Mouse (Mus musculus): ENCODE measurements at regions not wholly inside any gene's neighbourhood (a gene's known extent, or its start where the extent isn't known, plus 50 kb on each side); places are given as distances from the start of the nearest gene placed in this dataset.

- no peak overlapping the region for H3K27ac ChIP-seq (ENCODE audit: low read length)
- 62% methylated on average over 5 of the region's 5 CpGs for WGBS
- no peak overlapping the region for H3K4me2 ChIP-seq (ENCODE audit: low read depth, low read length)
- H3K4me3 ChIP-seq (replicated peaks; ENCODE audit: low read length): no peak overlapping the region
- H3K27me3 ChIP-seq (ENCODE audit: control insufficient read depth, insufficient read depth, low read length): no peaks in the 10 kb centered on the region
- no peaks in the 10 kb centered on the region for H3K36me3 ChIP-seq (ENCODE audit: control insufficient read depth, insufficient read depth, low read length)
- ATAC-seq (ENCODE audit: insufficient read depth, low FRiP score): peak; percentile 44; the same call in 1 of the 2 replicates
- H3K4me1 ChIP-seq (ENCODE audit: control insufficient read depth, insufficient read depth, low read length): 0 out of 2 replicates have a peak, but pooled peaks cover 3% of the 10 kb centered on the region
- H3K9ac ChIP-seq (ENCODE audit: low read length): no peak overlapping the region
- H3K9me3 ChIP-seq (replicated peaks; ENCODE audit: control insufficient read depth, low read length): no peaks in the 10 kb centered on the region
These were observed 152.1 kb downstream of the En1 start for GRCm38 (mm10) chr1:120754337-120754736.

DNA sequence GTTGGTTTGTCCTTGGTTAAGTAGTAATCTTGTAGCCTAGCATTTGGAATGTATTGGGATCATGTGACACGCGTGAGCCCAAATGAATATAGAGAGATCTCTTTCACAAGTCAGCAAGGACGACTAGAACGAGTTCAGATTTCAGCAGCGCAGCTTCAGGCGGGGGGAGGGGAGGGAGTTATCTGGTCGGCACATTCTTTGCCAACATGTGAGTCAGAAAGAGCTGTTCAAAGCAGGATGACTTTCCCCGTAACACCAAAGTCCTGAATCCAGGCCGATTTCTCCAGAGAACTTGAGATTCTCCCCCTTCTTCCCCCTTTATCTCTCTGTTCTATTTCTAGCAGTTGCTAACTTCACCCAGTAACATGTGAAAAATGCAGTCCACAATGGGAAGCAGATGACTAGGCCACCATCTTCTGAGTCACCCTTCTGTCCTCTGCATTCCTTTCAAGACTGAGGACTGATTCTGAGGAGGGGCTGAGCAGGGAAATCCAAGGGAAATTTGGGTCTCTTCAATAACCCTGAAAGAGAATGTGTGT is 155.1 kb downstream of the En1 start:
- Histone ChIP-seq H3K36me3 (ENCODE audit: control insufficient read depth, insufficient read depth, low read length) (no peaks in the 10 kb centered on the region), H3K27me3 (ENCODE audit: control insufficient read depth, insufficient read depth, low read length) (no peaks in the 10 kb centered on the region), H3K4me2 (ENCODE audit: low read depth, low read length) (no peak overlapping the region), H3K9ac (ENCODE audit: low read length) (no peak overlapping the region), H3K4me3 (replicated peaks; ENCODE audit: low read length) (no peak overlapping the region), H3K9me3 (replicated peaks; ENCODE audit: control insufficient read depth, low read length) (no peaks in the 10 kb centered on the region), H3K4me1 (ENCODE audit: control insufficient read depth, insufficient read depth, low read length) (0 out of 2 replicates have a peak, but pooled peaks cover 3% of the 10 kb centered on the region), H3K27ac (ENCODE audit: low read length) (no peak overlapping the region)
- no peak; the same call in 1 of the 2 replicates for ATAC-seq (ENCODE audit: insufficient read depth, low FRiP score)
- WGBS: 49% methylated on average over 9 of the region's 9 CpGs

- Histone ChIP-seq H3K9me3 (replicated peaks; ENCODE audit: control insufficient read depth, low read length) (no peaks in the 10 kb centered on the region), H3K9ac (ENCODE audit: low read length) (no peak overlapping the region), H3K27me3 (ENCODE audit: control insufficient read depth, insufficient read depth, low read length) (no peaks in the 10 kb centered on the region), H3K4me2 (ENCODE audit: low read depth, low read length) (no peak overlapping the region), H3K36me3 (ENCODE audit: control insufficient read depth, insufficient read depth, low read length) (no peaks in the 10 kb centered on the region), H3K4me3 (replicated peaks; ENCODE audit: low read length) (no peak overlapping the region), H3K4me1 (ENCODE audit: control insufficient read depth, insufficient read depth, low read length) (0 out of 2 replicates have a peak, but pooled peaks cover 3% of the 10 kb centered on the region), H3K27ac (ENCODE audit: low read length) (no peak overlapping the region)
- WGBS: 73% methylated on average over 7 of the region's 7 CpGs
- no peak for ATAC-seq (ENCODE audit: insufficient read depth, low FRiP score)
These were observed 156.0 kb downstream of the En1 start for GRCm38 (mm10) chr1:120758172-120758571.

DNA sequence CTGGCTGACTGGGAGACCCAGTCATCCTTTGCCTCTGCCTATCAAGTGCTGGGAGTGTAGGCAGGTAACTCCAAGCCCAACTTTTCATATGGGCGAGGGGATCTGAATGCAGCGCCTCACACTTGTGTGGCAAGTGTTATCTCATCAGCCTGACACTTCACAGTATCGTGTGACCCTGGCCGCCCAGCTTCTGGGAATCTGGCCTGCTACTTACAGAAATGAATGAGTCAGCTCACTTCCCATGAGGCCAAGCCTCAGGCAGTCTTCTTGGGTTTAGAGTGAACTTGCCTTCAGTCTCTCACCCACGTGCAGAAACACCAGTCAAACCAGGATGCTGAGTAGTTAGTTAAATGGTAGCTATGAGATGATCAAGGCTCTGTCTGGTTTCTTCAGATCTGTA is 156.5 kb downstream of the En1 start:
- Histone ChIP-seq H3K4me3 (replicated peaks; ENCODE audit: low read length) (no peak overlapping the region), H3K4me2 (ENCODE audit: low read depth, low read length) (no peak overlapping the region), H3K36me3 (ENCODE audit: control insufficient read depth, insufficient read depth, low read length) (no peaks in the 10 kb centered on the region), H3K27me3 (ENCODE audit: control insufficient read depth, insufficient read depth, low read length) (no peaks in the 10 kb centered on the region), H3K9me3 (replicated peaks; ENCODE audit: control insufficient read depth, low read length) (no peaks in the 10 kb centered on the region), H3K4me1 (ENCODE audit: control insufficient read depth, insufficient read depth, low read length) (0 out of 2 replicates have a peak, but pooled peaks cover 3% of the 10 kb centered on the region), H3K9ac (ENCODE audit: low read length) (no peak overlapping the region), H3K27ac (ENCODE audit: low read length) (no peak overlapping the region)
- ATAC-seq (ENCODE audit: insufficient read depth, low FRiP score): no peak
- whole genome bisulfite sequencing: 62% methylated on average over 5 of the region's 5 CpGs

DNA sequence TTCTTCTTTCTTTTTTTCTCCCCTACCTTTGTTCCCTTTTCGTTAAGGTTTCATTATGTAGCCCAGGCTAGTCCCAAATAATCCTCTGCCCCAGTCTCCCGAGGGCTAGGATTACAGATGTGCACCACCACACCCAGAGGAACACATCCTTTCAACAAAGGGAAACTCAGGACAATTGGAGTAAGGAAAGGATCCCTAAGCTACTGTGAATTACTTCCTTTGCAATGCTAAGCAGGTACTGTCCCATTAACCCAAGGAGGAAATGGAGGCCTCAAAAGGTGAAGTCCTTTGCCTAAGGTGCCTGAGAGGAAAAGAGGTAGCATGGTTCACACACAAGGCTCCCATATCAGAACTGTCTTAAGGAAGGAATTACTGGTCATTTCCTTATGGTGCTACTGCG is 157.2 kb downstream of the En1 start:
- Histone ChIP-seq H3K4me2 (ENCODE audit: low read depth, low read length) (no peak overlapping the region), H3K9ac (ENCODE audit: low read length) (no peak overlapping the region), H3K4me1 (ENCODE audit: control insufficient read depth, insufficient read depth, low read length) (0 out of 2 replicates have a peak, but pooled peaks cover 2% of the 10 kb centered on the region), H3K27ac (ENCODE audit: low read length) (no peak overlapping the region), H3K9me3 (replicated peaks; ENCODE audit: control insufficient read depth, low read length) (no peaks in the 10 kb centered on the region), H3K27me3 (ENCODE audit: control insufficient read depth, insufficient read depth, low read length) (no peaks in the 10 kb centered on the region), H3K36me3 (ENCODE audit: control insufficient read depth, insufficient read depth, low read length) (no peaks in the 10 kb centered on the region), H3K4me3 (replicated peaks; ENCODE audit: low read length) (no peak overlapping the region)
- 70% methylated on average over 3 of the region's 3 CpGs for WGBS
- no peak for ATAC-seq (ENCODE audit: insufficient read depth, low FRiP score)

DNA sequence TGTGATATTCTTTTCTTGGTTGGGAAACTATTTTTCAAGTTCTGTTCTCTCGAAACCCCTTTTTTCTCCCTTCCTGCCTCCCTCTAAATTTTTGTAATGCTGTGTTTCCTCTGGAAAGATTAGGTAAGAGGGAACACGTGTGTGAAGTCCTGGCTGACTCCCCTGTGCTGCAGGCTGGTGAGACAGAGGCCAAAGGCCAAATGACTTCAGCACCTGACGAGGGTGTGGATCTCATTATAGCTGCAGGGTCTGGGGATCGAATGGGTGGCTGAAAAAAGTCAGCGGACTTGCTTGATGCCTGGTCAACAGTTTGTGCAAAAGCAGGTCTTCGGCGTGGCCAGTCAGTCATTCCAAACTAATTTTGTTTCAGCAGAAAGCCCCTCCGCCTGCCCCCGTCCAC is 159.1 kb downstream of the En1 start:
- 62% methylated on average over 9 of the region's 9 CpGs for WGBS
- H3K4me1 ChIP-seq (ENCODE audit: control insufficient read depth, insufficient read depth, low read length): no peaks in the 10 kb centered on the region
- no peak overlapping the region for H3K4me2 ChIP-seq (ENCODE audit: low read depth, low read length)
- H3K36me3 ChIP-seq (ENCODE audit: control insufficient read depth, insufficient read depth, low read length): no peaks in the 10 kb centered on the region
- ATAC-seq (ENCODE audit: insufficient read depth, low FRiP score): no peak
- no peak overlapping the region for H3K9ac ChIP-seq (ENCODE audit: low read length)
- H3K9me3 ChIP-seq (replicated peaks; ENCODE audit: control insufficient read depth, low read length): no peaks in the 10 kb centered on the region
- H3K27ac ChIP-seq (ENCODE audit: low read length): no peak overlapping the region
- H3K27me3 ChIP-seq (ENCODE audit: control insufficient read depth, insufficient read depth, low read length): no peaks in the 10 kb centered on the region
- H3K4me3 ChIP-seq (replicated peaks; ENCODE audit: low read length): no peak overlapping the region

DNA sequence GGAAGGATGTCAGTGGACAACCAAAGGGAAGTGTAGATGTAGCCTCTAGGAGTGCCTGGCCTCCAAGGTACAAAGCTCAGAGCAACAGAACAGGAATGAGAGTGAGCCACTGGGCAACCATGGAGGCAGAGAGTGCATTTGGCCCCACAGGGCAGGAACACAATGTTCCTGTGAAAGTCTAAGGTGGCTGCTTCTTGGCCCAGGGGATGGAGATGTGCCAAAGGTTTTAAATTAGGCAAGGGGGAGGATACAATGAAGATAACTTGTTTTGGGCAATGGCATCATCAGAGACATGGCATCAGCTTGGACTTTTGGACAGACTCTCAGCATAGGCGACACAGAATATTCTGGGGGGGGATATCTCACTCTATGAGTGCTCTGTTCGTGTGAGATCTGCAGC is 160.3 kb downstream of the En1 start:
- H3K27me3 ChIP-seq (ENCODE audit: control insufficient read depth, insufficient read depth, low read length): no peaks in the 10 kb centered on the region
- no peaks in the 10 kb centered on the region for H3K4me1 ChIP-seq (ENCODE audit: control insufficient read depth, insufficient read depth, low read length)
- no peak overlapping the region for H3K4me3 ChIP-seq (replicated peaks; ENCODE audit: low read length)
- no peak overlapping the region for H3K27ac ChIP-seq (ENCODE audit: low read length)
- no peak overlapping the region for H3K9ac ChIP-seq (ENCODE audit: low read length)
- no peak for ATAC-seq (ENCODE audit: insufficient read depth, low FRiP score)
- H3K36me3 ChIP-seq (ENCODE audit: control insufficient read depth, insufficient read depth, low read length): no peaks in the 10 kb centered on the region
- H3K4me2 ChIP-seq (ENCODE audit: low read depth, low read length): no peak overlapping the region
- H3K9me3 ChIP-seq (replicated peaks; ENCODE audit: control insufficient read depth, low read length): no peaks in the 10 kb centered on the region
- WGBS: 85% methylated on average over 2 of the region's 2 CpGs

GRCm38 (mm10) chr1:120762921-120763595 is 160.8 kb downstream of the En1 start:
- Histone ChIP-seq H3K4me2 (ENCODE audit: low read depth, low read length) (no peak overlapping the region), H3K9ac (ENCODE audit: low read length) (no peak overlapping the region), H3K4me1 (ENCODE audit: control insufficient read depth, insufficient read depth, low read length) (no peaks in the 10 kb centered on the region), H3K9me3 (replicated peaks; ENCODE audit: control insufficient read depth, low read length) (no peaks in the 10 kb centered on the region), H3K27ac (ENCODE audit: low read length) (no peak overlapping the region), H3K27me3 (ENCODE audit: control insufficient read depth, insufficient read depth, low read length) (no peaks in the 10 kb centered on the region), H3K4me3 (replicated peaks; ENCODE audit: low read length) (no peak overlapping the region), H3K36me3 (ENCODE audit: control insufficient read depth, insufficient read depth, low read length) (no peaks in the 10 kb centered on the region)
- WGBS: 63% methylated on average over 4 of the region's 4 CpGs
- ATAC-seq (ENCODE audit: insufficient read depth, low FRiP score): no peak

DNA sequence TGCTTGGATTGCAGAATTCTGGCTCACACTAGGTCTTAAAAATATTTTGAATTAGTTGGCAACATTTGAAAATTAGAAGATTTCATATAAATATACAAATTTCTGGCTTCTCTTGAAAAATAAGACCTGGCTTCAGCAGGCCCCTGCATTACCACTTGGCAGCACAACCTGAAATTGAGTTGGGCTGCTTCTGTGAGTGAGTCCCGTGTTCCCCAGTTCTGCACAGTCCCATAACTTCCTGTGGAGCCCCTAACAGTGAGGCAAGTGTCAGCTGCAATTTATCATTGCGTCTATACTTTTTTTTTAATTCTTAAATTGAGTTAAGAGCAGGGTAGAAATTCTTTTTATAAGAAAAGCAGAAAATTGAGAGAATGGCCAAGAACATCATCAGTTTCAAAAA is 164.8 kb downstream of the En1 start:
- Histone ChIP-seq H3K4me3 (replicated peaks; ENCODE audit: low read length) (no peak overlapping the region), H3K9me3 (replicated peaks; ENCODE audit: control insufficient read depth, low read length) (no peaks in the 10 kb centered on the region), H3K27ac (ENCODE audit: low read length) (no peak overlapping the region), H3K36me3 (ENCODE audit: control insufficient read depth, insufficient read depth, low read length) (no peaks in the 10 kb centered on the region), H3K4me2 (ENCODE audit: low read depth, low read length) (no peak overlapping the region), H3K4me1 (ENCODE audit: control insufficient read depth, insufficient read depth, low read length) (no peaks in the 10 kb centered on the region), H3K9ac (ENCODE audit: low read length) (no peak overlapping the region), H3K27me3 (ENCODE audit: control insufficient read depth, insufficient read depth, low read length) (no peaks in the 10 kb centered on the region)
- no peak for ATAC-seq (ENCODE audit: insufficient read depth, low FRiP score)
- 53% methylated on average over 2 of the region's 2 CpGs for WGBS
